Mouse (Mus musculus) erythroid progenitor cell, adult 5-6 weeks (primary cell): ENCODE results near the gene Igfn1. TPM values are rescaled to one million over a fixed set of nuclear protein-coding genes. Genes with fewer than 3 reads are reported as not detected.

Experiments used
- ATAC-seq: replicated peaks from 2 replicates; pipeline ENCODE4 v1.8.0; 2016; ENCODE audit warnings: moderate number of reproducible peaks, mild to moderate bottlenecking, moderate TSS enrichment, inconsistent platforms; ENCODE audit not compliant: poor library complexity, low FRiP score, severe bottlenecking
- total RNA-seq, 2 experiments: library from RNA; stranded (forward) in 1 of 2; stranded (reverse) in 1 of 2; fragments of 150-400 nt in 1 of 2; fragments of 186-747, 209-891 nt in 1 of 2; gene quantifications; 2 replicates each; pipeline versions ENCODE4 v1.2.3 to v1.2.4; 2015 to 2017; ENCODE audit warnings: low replicate concordance in 2 of 2

Igfn1 gene
- total RNA-seq, 2 experiments from 2014 or later = not detected

GRCm38 (mm10) chr1:135941259-135942006 is 64.7 kb downstream of the Igfn1 start:
- peak; percentile 81 for ATAC-seq

DNA sequence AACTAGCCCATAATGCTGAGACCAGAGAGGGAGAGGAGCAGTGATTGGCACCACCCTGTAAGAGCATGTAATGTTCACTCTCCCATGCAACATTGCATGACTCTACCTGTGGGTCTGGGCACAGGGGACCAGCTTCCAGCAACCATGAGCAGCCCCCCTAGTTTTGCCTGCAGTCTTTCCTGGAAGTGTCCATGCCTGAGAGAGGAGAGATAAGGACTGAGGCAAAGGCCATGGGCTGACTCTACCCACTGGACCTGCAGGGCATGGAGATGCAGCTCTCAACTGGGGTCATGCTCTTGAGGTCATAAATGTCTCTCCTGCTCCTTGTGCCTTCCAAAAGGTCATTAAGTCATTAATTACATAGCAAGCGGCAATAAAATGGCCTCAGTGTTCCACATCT is 70.1 kb downstream of the Igfn1 start:
- no peak for ATAC-seq

DNA sequence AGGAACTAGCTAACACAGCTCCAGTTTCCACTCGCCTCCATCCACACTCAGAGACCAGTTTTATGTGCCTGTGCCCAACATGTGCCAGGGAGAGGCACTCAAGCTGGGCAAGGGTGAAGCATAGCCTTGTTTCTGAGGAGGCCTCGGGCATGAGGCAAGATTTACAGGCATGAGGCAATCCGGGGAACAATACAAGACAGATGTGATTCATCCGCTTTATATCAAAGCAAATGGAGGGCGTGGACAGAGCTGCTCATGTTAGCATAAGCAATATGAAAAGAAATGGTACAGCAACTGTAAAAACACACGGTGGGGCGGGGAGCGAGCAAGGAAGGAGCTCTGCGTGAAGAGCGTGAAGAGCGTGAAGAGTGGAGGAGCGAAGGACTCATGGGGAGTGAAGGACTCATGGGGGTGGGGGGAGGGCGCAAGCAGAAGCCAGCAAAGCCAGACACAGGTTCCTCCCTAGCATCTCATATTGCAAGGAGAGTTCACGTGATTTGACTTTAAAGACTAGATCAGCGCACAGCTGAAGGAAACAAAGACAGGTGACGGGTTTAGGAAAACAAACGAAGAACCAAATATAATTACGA is 72.3 kb downstream of the Igfn1 start:
- no peak for ATAC-seq

- ATAC-seq = no peak
Measured at GRCm38 (mm10) chr1:135929876-135930275, 76.3 kb downstream of the Igfn1 start.

- peak; percentile 74 for ATAC-seq
Measured at GRCm38 (mm10) chr1:135925848-135926247, 80.3 kb downstream of the Igfn1 start.

GRCm38 (mm10) chr1:135924377-135924994 is 81.7 kb downstream of the Igfn1 start:
- ATAC-seq = peak; percentile 70

DNA sequence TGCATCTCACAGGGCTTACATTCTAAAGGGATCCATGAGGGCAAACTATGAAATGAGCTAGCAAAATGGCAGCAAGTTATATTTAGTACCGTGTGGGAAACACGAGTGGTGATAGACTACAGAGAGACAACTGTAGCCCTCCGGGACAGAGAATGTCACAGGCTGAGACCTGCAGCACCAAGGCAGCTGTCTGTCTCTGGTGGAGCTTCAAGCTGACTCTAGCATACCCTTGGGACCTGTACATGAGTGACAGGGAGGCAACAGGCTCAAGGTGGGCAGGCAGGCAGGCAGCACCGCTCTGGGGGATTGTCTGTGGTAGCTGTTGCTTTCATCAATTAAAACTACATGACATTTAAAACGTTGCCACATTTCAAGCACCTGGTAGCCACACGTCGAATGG is 82.9 kb downstream of the Igfn1 start:
- ATAC-seq = no peak

GRCm38 (mm10) chr1:135918644-135919407 is 87.3 kb downstream of the Igfn1 start, which contains the start of gene Pkp1:
Pkp1 (minus strand) TSS chr1:135919207.
- ATAC-seq = no peak

DNA sequence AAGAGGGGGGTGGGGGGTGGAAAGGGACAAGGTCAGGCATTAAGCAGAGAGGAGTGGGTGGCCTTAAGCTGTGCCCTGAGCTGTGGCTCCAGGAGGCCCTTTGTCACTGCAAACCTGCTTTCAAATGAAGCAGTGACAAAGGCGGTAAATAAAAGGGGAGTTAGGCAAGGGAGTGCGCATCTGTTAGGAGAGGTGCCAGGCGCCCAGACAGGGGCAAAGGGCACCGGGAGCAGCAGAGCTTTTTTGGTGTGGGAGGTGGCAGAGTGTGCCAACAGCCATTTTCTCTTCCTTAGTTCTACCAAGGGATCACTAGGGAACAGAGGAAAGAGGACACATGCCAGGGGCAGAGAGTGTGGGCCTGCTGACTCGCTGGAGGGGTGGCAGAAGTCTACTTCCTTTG is 88.9 kb downstream of the Igfn1 start:
- ATAC-seq = no peak

- ATAC-seq = no peak
Measured at GRCm38 (mm10) chr1:135916486-135917058, 89.6 kb downstream of the Igfn1 start.

DNA sequence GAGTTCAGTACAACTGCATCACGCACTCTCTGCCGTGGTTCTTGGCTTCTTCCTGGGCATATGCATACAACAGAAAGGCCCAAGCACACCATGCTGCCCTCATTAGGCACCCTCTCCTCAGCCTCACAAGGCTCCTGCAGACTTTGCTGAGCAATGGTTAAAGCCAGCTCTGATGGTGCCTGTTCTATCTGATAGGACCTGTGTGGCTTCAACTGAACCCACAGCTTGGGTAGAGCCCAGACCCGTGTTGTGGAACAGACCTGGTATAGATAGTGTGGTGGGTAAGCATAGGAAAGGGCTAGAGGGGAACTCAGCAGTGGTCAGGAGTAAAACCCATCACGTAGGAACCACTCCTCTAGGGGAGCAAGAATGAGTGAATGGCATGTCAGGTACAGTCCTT is 92.5 kb downstream of the Igfn1 start:
- no peak for ATAC-seq

GRCm38 (mm10) chr1:135909381-135909780 is 96.8 kb downstream of the Igfn1 start:
- ATAC-seq = no peak

DNA sequence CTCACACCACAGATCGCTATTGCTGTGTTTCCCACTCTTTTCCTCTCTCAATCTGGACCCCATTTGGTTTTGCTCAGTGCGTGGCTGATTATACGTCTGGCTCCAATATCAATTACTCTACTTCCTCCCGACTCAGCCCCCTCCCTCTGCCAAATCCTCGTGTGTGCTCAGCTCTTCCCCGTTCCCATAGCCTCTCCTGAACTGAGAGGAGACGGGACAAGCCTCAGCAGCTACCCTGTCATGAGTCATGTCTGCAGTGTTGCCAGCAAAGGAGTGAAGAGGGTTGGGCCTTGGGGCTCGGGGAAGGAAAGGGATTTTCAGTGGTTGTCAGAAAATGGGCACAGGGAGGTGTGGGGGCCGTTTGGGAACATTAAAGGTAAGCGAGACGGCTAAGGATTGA is 99.4 kb downstream of the Igfn1 start:
- no peak for ATAC-seq

Other genes starting within 250 kb of the Igfn1 start
- not detected in 2 replicates for gene Phlda3, start 240.2 kb downstream of the Igfn1 start, total RNA-seq (2015; ENCODE audit: low replicate concordance)
- not detected in 2 replicates for gene Phlda3, start 240.2 kb downstream of the Igfn1 start, total RNA-seq (2017; ENCODE audit: low replicate concordance)
- gene Tnni1, start 226.9 kb downstream of the Igfn1 start, total RNA-seq (2015; ENCODE audit: low replicate concordance) = not detected in 2 replicates
- gene Tnni1, start 226.9 kb downstream of the Igfn1 start, total RNA-seq (2017; ENCODE audit: low replicate concordance) = not detected in 2 replicates
- gene Lad1, start 187.7 kb downstream of the Igfn1 start, total RNA-seq (2015; ENCODE audit: low replicate concordance) = 0.72 TPM in 1 of 2 replicates, not detected in the other
- not detected in 2 replicates for gene Lad1, start 187.7 kb downstream of the Igfn1 start, total RNA-seq (2017; ENCODE audit: low replicate concordance)
- gene Tnnt2, start 170.0 kb downstream of the Igfn1 start, total RNA-seq (2015; ENCODE audit: low replicate concordance) = not detected in 2 replicates
- gene Tnnt2, start 170.0 kb downstream of the Igfn1 start, total RNA-seq (2017; ENCODE audit: low replicate concordance) = not detected in 2 replicates
- gene Pkp1, start 87.1 kb downstream of the Igfn1 start, total RNA-seq (2015; ENCODE audit: low replicate concordance) = not detected in 2 replicates
- gene Pkp1, start 87.1 kb downstream of the Igfn1 start, total RNA-seq (2017; ENCODE audit: low replicate concordance) = not detected in 2 replicates
- gene Tmem9, start 1.8 kb upstream of the Igfn1 start, total RNA-seq (2015; ENCODE audit: low replicate concordance) = 29.8 and 64.5 TPM in 2 replicates
- 31.8 and 54.4 TPM in 2 replicates for gene Tmem9, start 1.8 kb upstream of the Igfn1 start, total RNA-seq (2017; ENCODE audit: low replicate concordance)
- gene Ascl5, start 44.5 kb upstream of the Igfn1 start, total RNA-seq (2015; ENCODE audit: low replicate concordance) = not detected in 2 replicates
- gene Ascl5, start 44.5 kb upstream of the Igfn1 start, total RNA-seq (2017; ENCODE audit: low replicate concordance) = not detected in 2 replicates
- not detected in 2 replicates for gene Cacna1s, start 46.4 kb upstream of the Igfn1 start, total RNA-seq (2015; ENCODE audit: low replicate concordance)
- not detected in 2 replicates for gene Cacna1s, start 46.4 kb upstream of the Igfn1 start, total RNA-seq (2017; ENCODE audit: low replicate concordance)
- 23.4 and 36.0 TPM in 2 replicates for gene Kif21b, start 125.0 kb upstream of the Igfn1 start, total RNA-seq (2015; ENCODE audit: low replicate concordance)
- 4.4 and 5.0 TPM in 2 replicates for gene Kif21b, start 125.0 kb upstream of the Igfn1 start, total RNA-seq (2017; ENCODE audit: low replicate concordance)
- not detected in 2 replicates for gene Mroh3, start 206.5 kb upstream of the Igfn1 start, total RNA-seq (2015; ENCODE audit: low replicate concordance)
- not detected in 2 replicates for gene Mroh3, start 206.5 kb upstream of the Igfn1 start, total RNA-seq (2017; ENCODE audit: low replicate concordance)
- not detected in 2 replicates for gene Inava, start 227.9 kb upstream of the Igfn1 start, total RNA-seq (2015; ENCODE audit: low replicate concordance)
- gene Inava, start 227.9 kb upstream of the Igfn1 start, total RNA-seq (2017; ENCODE audit: low replicate concordance) = not detected in 2 replicates